Mouse (Mus musculus) left cerebral cortex, postnatal 10 days (tissue): ENCODE measurements around the gene Mocs2. TPM values are rescaled to one million over a fixed set of nuclear protein-coding genes. Genes with fewer than 3 reads are reported as not detected.

Experiments used
- DNase-seq, 2 experiments: peaks; one replicate each; pipeline ENCODE4 v3.0.0; 2021 to 2022; ENCODE audit warnings: low spot score in 2 of 2, mixed read lengths in 1 of 2; ENCODE audit errors: extremely low spot score in 1 of 2
- intact Hi-C: fragments of 180-260 bp; cut with DNase I; formaldehyde crosslinking; loops from one replicate; pipeline ENCODE4 v1.15.1; 2025
- total RNA-seq, 2 experiments: library from RNA; stranded (reverse); gene quantifications; 2 replicates each; pipeline ENCODE4 v1.2.3; 2021

The Mocs2 gene
- total RNA-seq, 2 experiments from 2014 or later = 74.0 to 90.3 TPM

DNA sequence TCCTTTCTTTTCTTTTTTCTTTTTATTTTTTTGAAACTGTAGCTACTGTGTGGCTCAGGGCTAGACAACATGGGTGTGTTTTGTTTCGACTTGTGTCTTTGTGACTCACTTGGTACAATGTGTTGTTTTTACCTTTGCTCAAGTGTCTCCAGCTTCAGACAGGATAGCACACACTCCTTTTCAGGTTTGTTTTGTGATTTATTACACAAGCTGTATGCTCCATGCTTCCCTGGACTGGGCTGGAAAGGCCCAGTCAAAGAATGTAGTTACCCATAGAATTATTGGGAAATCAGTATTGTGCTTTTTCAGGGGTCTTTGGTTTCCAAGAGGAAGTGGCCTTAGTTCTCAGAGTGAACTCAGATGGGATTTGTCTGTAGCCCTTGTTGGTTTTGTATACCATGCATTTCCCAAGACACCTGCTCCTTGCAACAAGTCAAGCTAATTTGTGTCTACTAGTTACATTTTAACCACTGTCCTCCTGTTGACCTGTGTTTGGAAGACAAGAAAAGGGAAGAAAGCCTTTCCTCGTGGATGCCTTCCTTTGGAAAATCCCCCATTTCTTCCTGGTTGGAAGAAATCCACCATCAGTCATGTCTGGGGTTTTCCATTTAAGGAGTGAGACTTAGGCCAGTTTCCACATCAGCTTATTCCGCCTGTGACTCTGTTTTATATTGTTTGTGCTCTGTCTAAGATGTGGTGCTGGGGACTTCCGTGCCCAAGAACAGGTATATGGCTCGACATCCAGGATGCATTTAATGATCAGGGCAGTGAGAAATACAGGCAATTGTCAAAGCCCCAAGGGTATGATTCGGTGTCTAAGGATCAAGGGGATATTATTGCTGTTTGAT lies 34.5 kb downstream of the Mocs2 start:
- intact Hi-C loops = no loop called here
- DNase-seq = no peak

DNA sequence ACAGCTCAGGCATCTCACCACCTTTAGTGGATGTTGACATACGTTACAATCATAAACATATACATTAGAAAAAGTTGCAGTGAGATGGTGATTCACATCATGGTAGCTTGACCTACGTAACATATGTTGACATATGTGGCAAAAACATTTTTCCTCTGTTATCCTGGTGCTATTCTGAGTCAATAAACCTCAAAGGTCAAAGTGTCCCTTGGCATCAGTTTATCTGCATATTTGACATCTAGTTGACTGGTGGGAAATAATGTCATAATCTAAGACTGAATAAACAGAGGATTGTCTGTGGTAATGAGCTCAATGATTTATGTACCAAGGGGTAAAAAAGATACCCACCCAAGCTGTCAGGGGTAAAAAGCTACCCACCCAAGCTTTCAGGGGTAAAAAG lies 35.1 kb downstream of the Mocs2 start:
- DNase-seq = no peak
- intact Hi-C loops = no loop called here

DNA sequence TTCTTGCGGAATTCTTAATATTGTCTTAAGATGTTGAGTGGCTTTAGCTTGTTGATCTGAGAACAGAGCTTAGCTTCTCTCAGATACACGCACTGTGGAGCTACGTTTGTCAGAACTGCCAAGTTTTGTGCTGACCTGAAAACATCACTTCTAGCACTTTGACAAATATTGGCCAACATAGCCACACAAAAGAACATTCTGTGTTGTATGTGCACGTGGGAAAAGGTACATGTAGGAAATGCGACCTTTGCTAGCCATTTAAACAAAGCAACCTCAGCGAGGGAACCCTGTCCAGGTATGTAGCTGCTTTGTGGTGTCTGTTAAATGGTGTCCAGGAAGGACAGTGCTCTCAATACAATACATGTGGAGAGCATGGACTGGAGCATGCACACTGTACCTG lies 36.0 kb downstream of the Mocs2 start:
- intact Hi-C loops = no loop called here
- no peak for DNase-seq

DNA sequence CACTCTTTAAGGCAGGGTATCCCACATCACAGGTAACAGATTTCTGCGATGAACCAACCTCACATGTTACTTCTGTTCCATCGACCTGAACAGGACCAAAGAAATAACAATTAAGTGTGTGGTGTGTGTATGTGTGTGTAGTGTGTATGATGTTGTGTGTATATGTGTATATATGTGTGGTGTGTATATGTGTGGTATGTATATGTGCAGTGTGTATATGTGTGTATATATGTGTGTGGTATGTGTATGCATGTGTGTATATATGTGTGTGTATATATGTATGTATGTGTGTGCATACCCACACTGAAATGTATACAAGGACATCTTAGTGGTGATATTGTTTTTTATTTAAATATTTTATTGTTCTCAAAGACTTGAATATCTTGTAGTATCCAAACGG lies 36.4 kb downstream of the Mocs2 start:
- no peak for DNase-seq
- intact Hi-C loops = no loop called here

GRCm38 (mm10) chr13:114855573-114856268 lies 37.7 kb downstream of the Mocs2 start:
- no peak for DNase-seq
- intact Hi-C loops = no loop called here

GRCm38 (mm10) chr13:114856269-114856627 lies 38.2 kb downstream of the Mocs2 start:
- intact Hi-C loops = no loop called here
- no peak for DNase-seq

DNA sequence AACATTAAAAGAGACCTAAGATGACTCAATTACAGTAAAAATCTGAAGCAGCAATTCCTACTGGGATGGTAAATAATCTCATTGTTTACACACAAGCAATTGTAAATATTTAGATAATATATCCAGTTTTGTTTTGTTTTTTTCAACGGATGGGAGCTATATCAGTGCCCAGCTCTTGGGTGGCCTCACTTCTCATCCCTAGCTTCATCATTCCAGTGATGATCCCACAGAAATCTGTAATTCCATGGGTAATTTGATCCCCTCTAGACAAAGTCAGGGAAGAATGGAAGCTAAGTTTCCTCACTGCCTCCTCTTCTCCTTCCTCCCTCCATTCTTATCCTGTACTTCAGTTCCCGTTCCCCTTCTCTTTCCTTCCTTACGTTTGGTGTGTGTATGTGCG lies 39.5 kb downstream of the Mocs2 start:
- no peak for DNase-seq
- intact Hi-C loops = no loop called here

DNA sequence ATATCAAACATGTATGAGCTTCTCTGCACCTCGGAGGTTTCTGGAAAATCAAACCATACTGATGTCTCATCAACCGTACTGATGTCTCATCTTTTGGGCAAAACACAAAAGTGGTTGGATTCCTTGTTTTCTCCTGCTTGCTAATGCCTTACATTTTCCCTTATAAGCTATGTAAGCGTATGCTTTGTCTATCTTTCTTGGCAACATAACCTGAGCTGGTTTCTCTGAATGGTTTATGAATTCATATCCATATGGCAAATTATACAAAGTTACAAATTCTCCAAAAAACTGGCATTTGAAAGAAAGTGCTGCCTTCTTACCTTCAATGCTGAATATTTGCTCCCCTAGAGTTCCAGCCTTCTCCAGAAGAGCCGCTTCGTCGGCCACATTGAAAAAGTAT lies 56.7 kb downstream of the Mocs2 start:
- DNase-seq = no peak
- intact Hi-C loops = no loop called here

- DNase-seq = no peak
- intact Hi-C loops = no loop called here
These were observed 58.0 kb downstream of the Mocs2 start for GRCm38 (mm10) chr13:114876005-114876520.

DNA sequence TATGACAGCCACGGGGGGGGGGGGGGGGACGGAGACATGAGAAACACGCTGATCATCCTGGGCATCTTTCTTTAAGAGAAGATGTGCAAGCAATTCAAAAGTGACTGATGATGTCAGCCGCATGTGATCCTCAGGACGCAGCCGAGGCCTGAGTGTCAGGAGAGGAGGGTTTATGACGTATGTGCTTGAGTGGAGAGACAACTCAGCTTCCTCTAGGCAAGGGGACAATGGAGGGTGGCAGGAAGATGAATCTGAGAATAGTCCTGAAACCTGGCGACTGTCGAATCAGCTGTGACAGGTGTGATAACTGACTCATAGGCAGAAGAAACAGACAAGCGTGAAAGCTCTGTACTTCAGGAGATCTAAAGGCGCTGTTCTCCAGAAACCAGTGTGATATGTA lies 60.6 kb downstream of the Mocs2 start:
- no peak for DNase-seq
- intact Hi-C loops = no loop called here

Other genes starting within 250 kb of the Mocs2 start
- gene Itga2, start 113.9 kb downstream of the Mocs2 start, total RNA-seq = under 1 TPM; 0.32 to 0.58 TPM